Mouse (Mus musculus) forebrain, embryonic 14.5 days (tissue): ENCODE results near the gene Arhgef25. TPM values are rescaled to one million over a fixed set of nuclear protein-coding genes. Genes with fewer than 3 reads are reported as not detected.

Experiments
- ATAC-seq: fragments of 200-750 bp; cut with Nextera tagmentation; 2 replicates; pipeline ENCODE4 v1.8.0; 2017; ENCODE audit warnings: mild to moderate bottlenecking, moderate library complexity
- DNase-seq: peaks from one replicate; pipeline ENCODE4 v3.0.0-alpha.2; 2015; ENCODE audit warnings: low spot score
- H3K27ac ChIP-seq: fragments of 300-500 bp; sonication (generic); 2 replicates; pipeline ENCODE4 v1.5.1; 2014; ENCODE audit warnings: low read depth, mild to moderate bottlenecking, control low read depth, low read length, moderate library complexity
- H3K27me3 ChIP-seq: fragments of 300-500 bp; sonication (generic); replicated peaks from 2 replicates; pipeline ENCODE4 v1.6.1; 2014; ENCODE audit warnings: low read length, control low read depth, mixed read lengths; ENCODE audit not compliant: control insufficient read depth, insufficient read depth
- H3K36me3 ChIP-seq: fragments of 300-500 bp; sonication (generic); 2 replicates; pipeline ENCODE4 v1.6.1; 2014; ENCODE audit warnings: low read length, control low read depth; ENCODE audit not compliant: control insufficient read depth, insufficient read depth
- H3K4me1 ChIP-seq: fragments of 300-500 bp; sonication (generic); 2 replicates; pipeline ENCODE4 v1.6.1; 2014; ENCODE audit warnings: antibody characterized with exemption, low read length, control low read depth; ENCODE audit not compliant: control insufficient read depth, insufficient read depth
- H3K4me2 ChIP-seq: fragments of 300-500 bp; sonication (generic); 2 replicates; pipeline ENCODE4 v1.6.1; 2014; ENCODE audit warnings: mild to moderate bottlenecking, control low read depth, low read length
- H3K4me3 ChIP-seq: fragments of 300-500 bp; sonication (generic); 2 replicates; pipeline ENCODE4 v1.5.1; 2014; ENCODE audit warnings: low read depth, low read length, control low read depth
- H3K9ac ChIP-seq: fragments of 300-500 bp; sonication (generic); 2 replicates; pipeline ENCODE4 v1.6.1; 2014; ENCODE audit warnings: mild to moderate bottlenecking, low read length, control low read depth, moderate library complexity
- H3K9me3 ChIP-seq: fragments of 300-500 bp; sonication (generic); replicated peaks from 2 replicates; pipeline ENCODE4 v1.6.1; 2016; ENCODE audit warnings: low read length, control low read depth, mixed read lengths; ENCODE audit not compliant: control insufficient read depth
- whole genome bisulfite sequencing: fragments of 180-500 bp; shearing (Covaris S2); extraction: QIAGEN DNeasy Blood & Tissue Kit; methylation state at CpG from one replicate; pipeline ENCODE4 v1.1.7; 2014; 5-methylcytosine and 5-hydroxymethylcytosine counted together
- polyA plus RNA-seq: library from polyadenylated mRNA; unstranded; fragments of >200 nt; fragmentation: Nextera tagmentation; extraction: Ambion mirVana; gene quantifications from 2 replicates; pipeline ENCODE4 v1.2.1, GENCODE M21; 2014

The Arhgef25 gene
- polyA plus RNA-seq, 1 experiment from 2014 or later, result 21.4 TPM

- peak overlapping the region; percentile 41; the same call in 1 of the 2 replicates for H3K4me2 ChIP-seq
- 19% methylated on average over 9 of the region's 9 CpGs for WGBS
- H3K27ac ChIP-seq, result no peak overlapping the region
- H3K4me1 ChIP-seq, result peaks cover 9% of the 10 kb centered on the region
- no peak overlapping the region for H3K4me3 ChIP-seq
- H3K9me3 ChIP-seq, result no peaks in the 10 kb centered on the region
- peaks cover 1% of the 10 kb centered on the region; the same call in 1 of the 2 replicates for H3K36me3 ChIP-seq
- ATAC-seq (0 out of 2 replicates have a peak, but pooled peaks have one; percentile 8), DNase-seq (no peak)
- H3K9ac ChIP-seq, result no peak overlapping the region
- peaks cover 52% of the 10 kb centered on the region for H3K27me3 ChIP-seq
These were observed 12.6 kb downstream of the Arhgef25 start for GRCm38 (mm10) chr10:127177235-127177634.

- no peak overlapping the region for H3K27ac ChIP-seq
- 3% methylated on average over 7 of the region's 7 CpGs for WGBS
- H3K4me1 ChIP-seq, result peaks cover 9% of the 10 kb centered on the region
- no peaks in the 10 kb centered on the region for H3K9me3 ChIP-seq
- no peak overlapping the region for H3K4me2 ChIP-seq
- peaks cover 56% of the 10 kb centered on the region for H3K27me3 ChIP-seq
- ATAC-seq, result no peak
- no peak overlapping the region for H3K4me3 ChIP-seq
- H3K36me3 ChIP-seq, result peaks cover 6% of the 10 kb centered on the region; the same call in 1 of the 2 replicates
- DNase-seq, result no peak
- no peak overlapping the region for H3K9ac ChIP-seq
These were observed 13.1 kb downstream of the Arhgef25 start for GRCm38 (mm10) chr10:127176756-127177155.

GRCm38 (mm10) chr10:127176228-127176627, 13.7 kb downstream of the Arhgef25 start:
- Histone ChIP-seq H3K9me3 (no peaks in the 10 kb centered on the region), H3K27ac (no peak overlapping the region), H3K36me3 (peaks cover 8% of the 10 kb centered on the region; the same call in 1 of the 2 replicates), H3K4me1 (peaks cover 9% of the 10 kb centered on the region), H3K4me2 (no peak overlapping the region), H3K27me3 (peaks cover 60% of the 10 kb centered on the region), H3K9ac (no peak overlapping the region), H3K4me3 (no peak overlapping the region)
- no peak for DNase-seq
- WGBS, result 35% methylated on average over 3 of the region's 3 CpGs
- no peak for ATAC-seq

- Histone ChIP-seq H3K36me3 (peaks cover 8% of the 10 kb centered on the region; the same call in 1 of the 2 replicates), H3K4me1 (peaks cover 6% of the 10 kb centered on the region), H3K27ac (no peak overlapping the region), H3K9ac (no peak overlapping the region), H3K27me3 (peaks cover 59% of the 10 kb centered on the region), H3K4me3 (no peak overlapping the region), H3K4me2 (no peak overlapping the region), H3K9me3 (no peaks in the 10 kb centered on the region)
- DNase-seq (no peak), ATAC-seq (no peak)
- 88% methylated on average over 7 of the region's 7 CpGs for WGBS
These were observed 15.7 kb downstream of the Arhgef25 start for GRCm38 (mm10) chr10:127174170-127174569.

GRCm38 (mm10) chr10:127173148-127174065, 16.5 kb downstream of the Arhgef25 start:
- Histone ChIP-seq H3K27me3 (peaks cover 56% of the 10 kb centered on the region), H3K4me2 (no peak overlapping the region)
- 82% methylated on average over 16 of the region's 16 CpGs for WGBS

GRCm38 (mm10) chr10:127171631-127172200, 18.2 kb downstream of the Arhgef25 start:
- DNase-seq (no peak), ATAC-seq (no peak)
- 90% methylated on average over 15 of the region's 15 CpGs for WGBS
- Histone ChIP-seq H3K4me3 (no peak overlapping the region), H3K27ac (no peak overlapping the region), H3K9ac (no peak overlapping the region), H3K9me3 (no peaks in the 10 kb centered on the region), H3K27me3 (peaks cover 59% of the 10 kb centered on the region), H3K4me2 (no peak overlapping the region), H3K36me3 (peaks cover 8% of the 10 kb centered on the region; the same call in 1 of the 2 replicates), H3K4me1 (no peaks in the 10 kb centered on the region; the same call in 1 of the 2 replicates)

More at GRCm38 (mm10) chr10:127173148-127174065, 16.5 kb downstream of the Arhgef25 start:
- Histone ChIP-seq H3K27ac (no peak overlapping the region), H3K4me3 (no peak overlapping the region), H3K4me1 (peaks cover 6% of the 10 kb centered on the region), H3K9me3 (no peaks in the 10 kb centered on the region), H3K9ac (no peak overlapping the region), H3K36me3 (peaks cover 8% of the 10 kb centered on the region; the same call in 1 of the 2 replicates)
- DNase-seq (no peak), ATAC-seq (no peak)

GRCm38 (mm10) chr10:127170837-127171272, 19.0 kb downstream of the Arhgef25 start:
- Histone ChIP-seq H3K36me3 (peaks cover 8% of the 10 kb centered on the region; the same call in 1 of the 2 replicates), H3K4me3 (peak overlapping the region; percentile 19), H3K4me1 (no peaks in the 10 kb centered on the region; the same call in 1 of the 2 replicates), H3K27me3 (peaks cover 57% of the 10 kb centered on the region), H3K27ac (no peak overlapping the region), H3K9ac (0 out of 2 replicates have a peak overlapping the region, but pooled peaks have one; percentile 9), H3K4me2 (peak overlapping the region; percentile 44), H3K9me3 (no peaks in the 10 kb centered on the region)
- WGBS, result under 1% methylated on average over 29 of the region's 29 CpGs
- ATAC-seq (peak; percentile 74), DNase-seq (peak; percentile 60)

GRCm38 (mm10) chr10:127170002-127170401, 19.9 kb downstream of the Arhgef25 start:
- no peaks in the 10 kb centered on the region; the same call in 1 of the 2 replicates for H3K4me1 ChIP-seq
- no peak for ATAC-seq
- peak overlapping the region; percentile 44 for H3K4me2 ChIP-seq
- H3K9me3 ChIP-seq, result no peaks in the 10 kb centered on the region
- H3K27ac ChIP-seq, result no peak overlapping the region
- DNase-seq, result peak; percentile 46
- H3K27me3 ChIP-seq, result peaks cover 63% of the 10 kb centered on the region
- peak overlapping the region; percentile 19 for H3K4me3 ChIP-seq
- H3K36me3 ChIP-seq, result peaks cover 8% of the 10 kb centered on the region; the same call in 1 of the 2 replicates
- 1% methylated on average over 22 of the region's 22 CpGs for WGBS
- H3K9ac ChIP-seq, result no peak overlapping the region
